Mouse (Mus musculus) cerebellum, adult 9-11 months (tissue): ENCODE measurements at regions not wholly inside any gene's neighbourhood (a gene's known extent, or its start where the extent isn't known, plus 50 kb on each side); places are given as distances from the start of the nearest gene placed in this dataset.

Experiments
- DNase-seq: peaks from one replicate; pipeline ENCODE4 v3.0.0; 2022

DNA sequence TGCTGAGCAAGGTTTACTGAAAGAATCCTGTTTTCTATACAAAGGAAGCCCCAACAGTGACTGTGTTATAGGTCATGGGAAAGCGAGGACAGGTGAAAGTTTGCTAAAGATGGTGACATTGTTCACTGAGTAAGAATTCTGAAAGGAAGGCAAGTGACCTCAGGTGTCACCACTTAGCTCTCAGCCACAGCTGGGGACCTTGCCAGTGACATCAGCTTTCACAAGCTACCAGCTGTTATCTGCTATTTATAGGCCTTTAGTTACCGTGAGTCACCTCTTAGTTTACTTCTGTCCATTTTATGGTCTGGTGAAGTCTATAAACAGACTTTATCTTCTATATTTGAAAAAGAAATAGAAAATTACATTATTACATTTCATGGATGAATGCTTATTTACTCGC is 65.4 kb upstream of the Mtpn start:
- DNase-seq, result no peak

GRCm38 (mm10) chr6:35601373-35601772 is 61.7 kb upstream of the Mtpn start:
- DNase-seq, result no peak

DNA sequence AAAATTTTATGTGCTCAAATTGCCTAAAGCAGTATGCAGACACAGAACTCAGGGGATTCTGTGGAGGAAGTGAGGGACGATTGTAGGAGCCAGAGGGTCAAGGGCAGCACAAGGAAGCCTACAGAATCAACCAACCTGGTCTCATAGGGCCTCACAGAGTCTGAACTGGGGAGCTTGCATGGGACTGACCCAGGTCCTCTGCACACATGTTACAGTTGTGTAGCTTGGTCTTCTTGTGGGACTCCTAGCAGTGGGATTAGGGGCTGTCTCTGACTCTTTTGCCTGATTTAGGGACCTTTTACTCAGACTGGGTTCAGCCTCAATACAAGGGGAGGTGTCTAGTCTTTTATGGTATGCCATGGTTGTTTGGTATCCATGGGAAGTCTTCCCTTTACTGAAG is 60.2 kb upstream of the Mtpn start:
- no peak for DNase-seq

- DNase-seq, result no peak
Observed at GRCm38 (mm10) chr6:35598406-35599185, 58.9 kb upstream of the Mtpn start.

GRCm38 (mm10) chr6:35595012-35595411 is 55.3 kb upstream of the Mtpn start:
- no peak for DNase-seq

GRCm38 (mm10) chr6:35592234-35592633 is 52.5 kb upstream of the Mtpn start:
- no peak for DNase-seq
